In genomic region chr14:25767725-25768203, GRCm38 (mm10) we compare ENCODE assay signal across 8 mouse cellular contexts. TPM values are rescaled to one million over a fixed set of nuclear protein-coding genes. Genes with fewer than 3 reads are reported as not detected.
DNase-seq lines count a peak whose midpoint lies in the region; ATAC-seq and TF ChIP-seq lines count a peak whose summit lies in the region.

No protein-coding gene starts in this region.

- H3K4me1 ChIP-seq in lung, adult 2 months (ENCODE audit: control insufficient read depth, insufficient read depth, low read length) = peaks cover 13% of the 10 kb centered on the region
- H3K4me1 ChIP-seq in forebrain, embryonic 12.5 days = peaks cover 53% of the 10 kb centered on the region
- H3K4me1 ChIP-seq in lung, embryonic 16.5 days (replicated peaks; ENCODE audit: control insufficient read depth, insufficient read depth, low read length) = peaks cover 21% of the 10 kb centered on the region
- peaks cover 31% of the 10 kb centered on the region for H3K4me1 ChIP-seq in stomach, embryonic 16.5 days (ENCODE audit: control insufficient read depth, insufficient read depth, low read length)

- H3K9me3 ChIP-seq in forebrain, embryonic 12.5 days = no peaks in the 10 kb centered on the region
- H3K9me3 ChIP-seq in lung, embryonic 16.5 days (ENCODE audit: control insufficient read depth, low read length) = no peaks in the 10 kb centered on the region
- H3K9me3 ChIP-seq in stomach, embryonic 16.5 days (replicated peaks; ENCODE audit: control insufficient read depth, low read length) = no peaks in the 10 kb centered on the region

- no peaks in the 10 kb centered on the region for H3K36me3 ChIP-seq in forebrain, embryonic 12.5 days (replicated peaks)
- no peaks in the 10 kb centered on the region for H3K36me3 ChIP-seq in lung, embryonic 16.5 days (ENCODE audit: control insufficient read depth, insufficient read depth, low read length)
- no peaks in the 10 kb centered on the region for H3K36me3 ChIP-seq in stomach, embryonic 16.5 days (ENCODE audit: control insufficient read depth, insufficient read depth, low read length)

- peak overlapping the region; percentile 85 for H3K4me3 ChIP-seq in lung, adult 2 months (replicated peaks; ENCODE audit: extremely low read depth, low read depth, low read length)
- H3K4me3 ChIP-seq in forebrain, embryonic 12.5 days (replicated peaks) = peak overlapping the region; percentile 64
- peak overlapping the region; percentile 82 for H3K4me3 ChIP-seq in lung, embryonic 16.5 days (ENCODE audit: low read length)
- peak overlapping the region; percentile 85 for H3K4me3 ChIP-seq in stomach, embryonic 16.5 days (replicated peaks; ENCODE audit: low read length)

- no peak for TF ChIP-seq CTCF in lung, adult 2 months (IDR thresholded peaks at IDR 0.05; ENCODE audit: insufficient read depth, low read length)

- peak overlapping the region; percentile 97 for H3K4me2 ChIP-seq in forebrain, embryonic 12.5 days
- H3K4me2 ChIP-seq in lung, embryonic 16.5 days (ENCODE audit: low read depth, low read length) = peak overlapping the region; percentile 84
- peak overlapping the region; percentile 91 for H3K4me2 ChIP-seq in stomach, embryonic 16.5 days (ENCODE audit: low read depth, low read length)

- no peak for ATAC-seq in forebrain, embryonic 12.5 days (ENCODE audit: low FRiP score)
- peak; percentile 9; the same call in 1 of the 2 replicates for ATAC-seq in lung, embryonic 16.5 days (ENCODE audit: low read depth)
- ATAC-seq in stomach, embryonic 16.5 days (ENCODE audit: insufficient read depth, low FRiP score) = no peak

- peak; percentile 72; the same call in 1 of the 2 replicates for TF ChIP-seq POLR2A in lung, adult 2 months (IDR thresholded peaks at IDR 0.05; ENCODE audit: borderline replicate concordance, extremely low read depth, low read depth, low read length)

- DNase-seq in lung, adult 2 months = no peak
- DNase-seq in lung, adult 18-20 months = no peak
- peak; percentile 27 for DNase-seq in kidney, adult 11 months
- no peak for DNase-seq in urinary bladder, postnatal 4 days (ENCODE audit: low spot score in 2 of 2)
- DNase-seq in layer of hippocampus, adult 8-10 months (ENCODE audit: low spot score in 2 of 2) = no peak

- peak overlapping the region; percentile 65 for H3K27ac ChIP-seq in forebrain, embryonic 12.5 days
- peak overlapping the region; percentile 85 for H3K27ac ChIP-seq in lung, embryonic 16.5 days (ENCODE audit: low read length)
- peak overlapping the region; percentile 92 for H3K27ac ChIP-seq in stomach, embryonic 16.5 days (ENCODE audit: low read length)

- H3K27me3 ChIP-seq in forebrain, embryonic 12.5 days = peaks cover 18% of the 10 kb centered on the region
- H3K27me3 ChIP-seq in lung, embryonic 16.5 days (ENCODE audit: control insufficient read depth, insufficient read depth, low read depth, low read length) = no peaks in the 10 kb centered on the region
- H3K27me3 ChIP-seq in stomach, embryonic 16.5 days (ENCODE audit: control insufficient read depth, insufficient read depth, low read length) = no peaks in the 10 kb centered on the region

- 15% methylated on average over 6 of the region's 6 CpGs for WGBS in lung, adult 2 months
- WGBS in forebrain, embryonic 12.5 days = 22% methylated on average over 6 of the region's 6 CpGs
- WGBS in lung, embryonic 16.5 days = 10% methylated on average over 6 of the region's 6 CpGs
- WGBS in stomach, embryonic 16.5 days = 9% methylated on average over 6 of the region's 6 CpGs

- peak overlapping the region; percentile 71 for H3K9ac ChIP-seq in forebrain, embryonic 12.5 days
- H3K9ac ChIP-seq in lung, embryonic 16.5 days (ENCODE audit: low read length) = peak overlapping the region; percentile 90
- peak overlapping the region; percentile 89 for H3K9ac ChIP-seq in stomach, embryonic 16.5 days (ENCODE audit: low read length)

RNA-seq across cellular contexts. Expression of gene Zcchc24, which starts 1.1 kb away (rescaled TPM):
- 41.7 and 44.9 TPM in 2 replicates for polyA plus RNA-seq in lung, adult 2 months (2012; rRNA removed)
- 12.3 and 14.2 TPM in 2 replicates for polyA plus RNA-seq in forebrain, embryonic 12.5 days (2016; fragmentation: Nextera tagmentation; extraction: Ambion mirVana)
- 12.8 and 14.6 TPM in 2 replicates for polyA plus RNA-seq in lung, embryonic 16.5 days (2015; fragmentation: Nextera tagmentation; extraction: Ambion mirVana)
- polyA plus RNA-seq in stomach, embryonic 16.5 days (2015; fragmentation: Nextera tagmentation; extraction: Ambion mirVana) = 15.3 and 17.1 TPM in 2 replicates
- total RNA-seq in layer of hippocampus, adult 8-10 months (2022) = 10 to 100 TPM; 60.5 to 69.2 (median 63.8) TPM
